Mouse (Mus musculus): ENCODE results near the gene Cic. TPM values are rescaled to one million over a fixed set of nuclear protein-coding genes. Genes with fewer than 3 reads are reported as not detected.
A peak's percentile ranks its signal among the peaks of the same experiment; 100 is the strongest.

The Cic gene
- polyA plus RNA-seq, 1 experiment from 2014 or later: 30.8 TPM

DNA sequence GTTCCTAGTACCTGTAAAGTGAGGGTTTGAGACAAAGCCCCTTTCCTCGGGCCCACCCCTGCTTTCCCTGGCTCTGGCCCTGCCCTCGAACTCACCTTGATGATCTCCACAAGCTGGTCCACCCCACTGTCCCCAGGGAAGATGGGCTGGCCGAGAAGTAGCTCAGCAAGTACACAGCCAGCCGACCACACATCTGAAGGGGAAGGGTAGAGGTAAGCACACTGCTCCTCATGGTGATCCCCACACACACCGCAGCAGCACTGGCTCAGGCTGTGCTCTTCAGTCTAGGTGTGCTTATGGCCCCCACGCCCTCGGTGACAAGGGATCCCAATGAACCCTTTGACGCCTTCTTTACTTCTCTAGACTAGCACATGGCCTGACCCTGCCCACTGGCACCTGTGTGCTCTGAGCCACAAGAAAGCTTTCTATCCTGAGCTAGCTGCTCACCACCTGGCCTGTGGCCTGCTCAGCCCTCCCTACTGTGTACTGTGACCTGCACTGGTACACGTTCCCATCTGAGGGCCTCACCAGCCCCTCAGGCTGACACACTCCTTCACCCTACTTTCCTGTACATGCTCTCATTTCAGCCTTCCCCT is 36.7 kb upstream of the Cic start:
- H3K9ac ChIP-seq (replicated peaks; ENCODE audit: low read length): no peak overlapping the region
- H3K4me2 ChIP-seq (replicated peaks; ENCODE audit: low read depth, low read length): no peak overlapping the region
- WGBS: 84% methylated on average over 9 of the region's 9 CpGs
- peaks cover 76% of the 10 kb centered on the region for H3K36me3 ChIP-seq (ENCODE audit: insufficient read depth, low read length)
- ATAC-seq (ENCODE audit: low FRiP score, low TSS enrichment): no peak
- H3K4me1 ChIP-seq (ENCODE audit: insufficient read depth, low read length): peaks cover 6% of the 10 kb centered on the region; the same call in 1 of the 2 replicates
- H3K27ac ChIP-seq (ENCODE audit: low read length): no peak overlapping the region
- no peak overlapping the region for H3K4me3 ChIP-seq (ENCODE audit: low read length)
- H3K27me3 ChIP-seq (ENCODE audit: insufficient read depth, low read length): no peaks in the 10 kb centered on the region
- no peaks in the 10 kb centered on the region for H3K9me3 ChIP-seq (ENCODE audit: low read length)

- no peak overlapping the region for H3K4me3 ChIP-seq (ENCODE audit: low read length)
- WGBS: 58% methylated on average over 5 of the region's 5 CpGs
- H3K27me3 ChIP-seq (ENCODE audit: insufficient read depth, low read length): no peaks in the 10 kb centered on the region
- H3K36me3 ChIP-seq (ENCODE audit: insufficient read depth, low read length): peaks cover 62% of the 10 kb centered on the region
- no peak overlapping the region for H3K9ac ChIP-seq (replicated peaks; ENCODE audit: low read length)
- no peak overlapping the region for H3K4me2 ChIP-seq (replicated peaks; ENCODE audit: low read depth, low read length)
- no peak for ATAC-seq (ENCODE audit: low FRiP score, low TSS enrichment)
- peaks cover 18% of the 10 kb centered on the region for H3K4me1 ChIP-seq (ENCODE audit: insufficient read depth, low read length)
- no peak overlapping the region for H3K27ac ChIP-seq (ENCODE audit: low read length)
- no peaks in the 10 kb centered on the region for H3K9me3 ChIP-seq (ENCODE audit: low read length)
Observed at GRCm38 (mm10) chr7:25232101-25232648, 35.3 kb upstream of the Cic start.

DNA sequence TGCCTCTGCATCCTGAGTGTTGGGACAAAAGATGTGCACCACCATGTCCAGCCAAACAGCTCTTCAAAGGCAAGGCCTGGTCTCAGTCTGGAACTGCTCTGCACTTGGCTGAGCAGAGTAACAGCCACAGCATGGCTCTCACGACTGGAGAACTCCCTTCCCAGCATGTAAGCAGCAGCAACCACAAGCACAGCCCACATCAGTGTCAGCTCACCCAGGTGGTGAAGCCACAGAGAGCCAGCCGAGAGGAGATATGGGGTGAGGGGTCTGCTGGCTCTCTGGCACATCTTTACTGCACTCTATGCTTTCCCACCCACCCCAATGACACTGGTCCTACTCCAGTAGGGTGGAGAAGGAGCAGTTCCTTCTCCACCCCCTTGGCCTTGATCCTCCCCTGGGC is 34.4 kb upstream of the Cic start:
- H3K4me2 ChIP-seq (replicated peaks; ENCODE audit: low read depth, low read length): no peak overlapping the region
- no peak overlapping the region for H3K9ac ChIP-seq (replicated peaks; ENCODE audit: low read length)
- H3K27me3 ChIP-seq (ENCODE audit: insufficient read depth, low read length): no peaks in the 10 kb centered on the region
- no peak overlapping the region for H3K4me3 ChIP-seq (ENCODE audit: low read length)
- 74% methylated on average over 2 of the region's 2 CpGs for WGBS
- no peak for ATAC-seq (ENCODE audit: low FRiP score, low TSS enrichment)
- peaks cover 53% of the 10 kb centered on the region for H3K36me3 ChIP-seq (ENCODE audit: insufficient read depth, low read length)
- no peak overlapping the region for H3K27ac ChIP-seq (ENCODE audit: low read length)
- peaks cover 18% of the 10 kb centered on the region for H3K4me1 ChIP-seq (ENCODE audit: insufficient read depth, low read length)
- no peaks in the 10 kb centered on the region for H3K9me3 ChIP-seq (ENCODE audit: low read length)

DNA sequence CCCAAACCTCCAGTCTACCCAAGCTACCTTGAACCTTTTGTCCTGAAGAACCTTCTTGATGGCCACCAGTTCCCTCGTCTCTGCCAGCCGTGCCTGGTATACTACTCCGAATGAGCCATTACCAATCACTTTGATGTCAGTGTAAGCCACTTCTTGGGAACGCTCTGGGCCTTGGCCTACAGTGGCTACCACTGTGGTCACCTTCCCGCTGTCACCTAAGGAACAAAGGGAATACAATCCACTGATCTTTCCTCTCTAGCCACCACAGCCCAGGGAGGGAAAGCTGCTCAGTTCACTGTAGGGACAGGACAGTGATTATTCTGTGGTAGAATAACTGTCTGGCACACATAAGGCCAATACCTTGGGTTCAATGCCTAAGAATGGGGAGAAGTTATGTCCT is 32.0 kb upstream of the Cic start:
- ATAC-seq (ENCODE audit: low FRiP score, low TSS enrichment): no peak
- no peaks in the 10 kb centered on the region for H3K27me3 ChIP-seq (ENCODE audit: insufficient read depth, low read length)
- H3K9me3 ChIP-seq (ENCODE audit: low read length): no peaks in the 10 kb centered on the region
- WGBS: 87% methylated on average over 5 of the region's 5 CpGs
- no peak overlapping the region for H3K4me2 ChIP-seq (replicated peaks; ENCODE audit: low read depth, low read length)
- H3K4me1 ChIP-seq (ENCODE audit: insufficient read depth, low read length): peaks cover 22% of the 10 kb centered on the region
- no peak overlapping the region for H3K9ac ChIP-seq (replicated peaks; ENCODE audit: low read length)
- H3K36me3 ChIP-seq (ENCODE audit: insufficient read depth, low read length): peaks cover 30% of the 10 kb centered on the region
- no peak overlapping the region for H3K4me3 ChIP-seq (ENCODE audit: low read length)
- no peak overlapping the region for H3K27ac ChIP-seq (ENCODE audit: low read length)

- Histone ChIP-seq H3K9ac (replicated peaks; ENCODE audit: low read length) (peak within 1 kb of the TSS; percentile 95), H3K4me1 (ENCODE audit: insufficient read depth, low read length) (peaks cover 22% of the 10 kb centered on the region), H3K36me3 (ENCODE audit: insufficient read depth, low read length) (peaks cover 18% of the 10 kb centered on the region), H3K9me3 (ENCODE audit: low read length) (no peaks in the 10 kb centered on the region), H3K4me3 (ENCODE audit: low read length) (peak within 1 kb of the TSS; percentile 82), H3K27me3 (ENCODE audit: insufficient read depth, low read length) (no peaks in the 10 kb centered on the region), H3K27ac (ENCODE audit: low read length) (peak within 1 kb of the TSS; percentile 80), H3K4me2 (replicated peaks; ENCODE audit: low read depth, low read length) (peak within 1 kb of the TSS; percentile 80)
- WGBS: under 1% methylated on average over 62 of the region's 76 CpGs
- ATAC-seq (ENCODE audit: low FRiP score, low TSS enrichment): peak; percentile 81
Observed at GRCm38 (mm10) chr7:25237249-25238014, 30.1 kb upstream of the Cic start, which contains the start of gene Gsk3a. Gene Gsk3a (minus strand): TSS chr7:25237851.

DNA sequence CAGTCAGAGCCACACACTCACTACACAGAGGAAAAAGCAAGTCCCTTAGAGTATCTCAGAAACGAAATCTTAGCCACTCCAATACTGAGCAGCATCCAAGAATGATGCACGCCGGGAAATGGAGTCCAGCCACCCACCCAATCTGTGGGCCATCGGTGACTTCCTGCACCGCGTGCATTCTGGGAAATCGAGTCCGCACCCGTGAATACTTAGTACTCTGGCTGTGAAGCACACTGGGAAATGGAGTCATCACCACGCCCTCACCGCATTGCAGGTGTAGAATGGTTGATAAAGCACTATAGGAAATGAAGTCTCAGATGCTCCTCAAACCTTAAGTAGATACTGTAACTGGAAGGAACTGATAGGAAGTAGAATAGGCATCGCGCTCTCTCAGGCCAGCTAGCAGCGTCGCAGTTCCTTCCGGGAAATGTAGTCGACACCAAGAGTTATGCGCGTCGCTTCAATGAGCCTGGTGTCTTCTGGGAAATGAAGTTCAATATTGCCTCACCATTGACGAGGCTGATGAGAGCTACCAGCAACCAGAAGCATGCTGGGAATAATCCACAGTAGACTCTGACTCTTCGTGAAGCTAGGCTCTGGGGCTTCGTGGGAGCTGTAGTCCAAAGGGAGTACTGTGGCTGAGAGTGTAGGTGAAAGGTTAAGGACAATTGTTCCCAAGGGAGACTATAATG is 29.3 kb upstream of the Cic start:
- peak overlapping the region; percentile 80 for H3K4me2 ChIP-seq (replicated peaks; ENCODE audit: low read depth, low read length)
- peak overlapping the region; percentile 95 for H3K9ac ChIP-seq (replicated peaks; ENCODE audit: low read length)

DNA sequence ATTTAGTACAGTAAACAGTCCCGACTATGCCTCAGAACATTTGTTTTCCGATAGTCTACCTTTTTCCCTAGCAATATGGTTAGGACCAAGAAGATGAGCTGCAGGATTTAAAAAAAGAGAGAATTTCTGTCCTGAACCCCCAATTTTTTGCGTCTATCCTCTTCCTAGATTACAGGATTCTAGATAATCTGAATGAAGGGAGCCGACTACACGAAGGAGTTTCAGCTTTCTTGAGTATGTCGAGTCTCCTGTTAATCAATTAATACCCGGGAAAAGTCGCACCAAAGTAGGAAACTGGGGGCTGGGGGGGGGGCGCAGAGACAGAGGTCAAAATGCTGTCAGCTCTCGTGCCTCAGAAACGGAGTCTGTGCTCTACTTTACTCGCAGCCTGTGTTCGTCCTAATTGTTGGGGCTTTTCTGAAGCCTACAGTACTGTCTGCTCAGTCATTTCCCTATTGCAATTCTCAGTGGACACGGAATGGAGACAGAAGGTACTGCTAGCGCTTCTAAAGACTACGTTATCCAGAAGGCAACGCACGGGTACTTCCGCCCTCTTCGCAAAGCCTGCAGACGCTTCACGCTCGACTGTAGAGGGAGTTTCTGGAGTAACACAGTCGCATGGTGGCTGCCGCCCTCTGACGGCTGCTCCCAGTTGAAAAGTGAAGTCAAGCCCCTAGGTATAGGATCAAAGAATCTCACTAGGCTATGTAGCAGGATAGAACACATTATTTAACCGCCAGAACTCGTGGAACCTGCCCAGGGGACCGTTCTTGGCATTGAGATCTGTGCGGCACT is 28.5 kb upstream of the Cic start:
- Histone ChIP-seq H3K4me2 (replicated peaks; ENCODE audit: low read depth, low read length) (peak overlapping the region; percentile 80), H3K27ac (ENCODE audit: low read length) (peak overlapping the region; percentile 80), H3K9me3 (ENCODE audit: low read length) (no peaks in the 10 kb centered on the region), H3K4me1 (ENCODE audit: insufficient read depth, low read length) (peaks cover 22% of the 10 kb centered on the region), H3K27me3 (ENCODE audit: insufficient read depth, low read length) (no peaks in the 10 kb centered on the region), H3K4me3 (ENCODE audit: low read length) (peak overlapping the region; percentile 82), H3K36me3 (ENCODE audit: insufficient read depth, low read length) (peaks cover 18% of the 10 kb centered on the region), H3K9ac (replicated peaks; ENCODE audit: low read length) (peak overlapping the region; percentile 57)
- 3% methylated on average over 30 of the region's 30 CpGs for WGBS
- ATAC-seq (ENCODE audit: low FRiP score, low TSS enrichment): peak; percentile 60

More for the DNA sequence above, 29.3 kb upstream of the Cic start:
- ATAC-seq (ENCODE audit: low FRiP score, low TSS enrichment): peak; percentile 91
- Histone ChIP-seq H3K4me1 (ENCODE audit: insufficient read depth, low read length) (peaks cover 22% of the 10 kb centered on the region), H3K27me3 (ENCODE audit: insufficient read depth, low read length) (no peaks in the 10 kb centered on the region), H3K9me3 (ENCODE audit: low read length) (no peaks in the 10 kb centered on the region), H3K4me3 (ENCODE audit: low read length) (peak overlapping the region; percentile 82), H3K36me3 (ENCODE audit: insufficient read depth, low read length) (peaks cover 19% of the 10 kb centered on the region), H3K27ac (ENCODE audit: low read length) (peak overlapping the region; percentile 80)
- WGBS: under 1% methylated on average over 23 of the region's 23 CpGs

DNA sequence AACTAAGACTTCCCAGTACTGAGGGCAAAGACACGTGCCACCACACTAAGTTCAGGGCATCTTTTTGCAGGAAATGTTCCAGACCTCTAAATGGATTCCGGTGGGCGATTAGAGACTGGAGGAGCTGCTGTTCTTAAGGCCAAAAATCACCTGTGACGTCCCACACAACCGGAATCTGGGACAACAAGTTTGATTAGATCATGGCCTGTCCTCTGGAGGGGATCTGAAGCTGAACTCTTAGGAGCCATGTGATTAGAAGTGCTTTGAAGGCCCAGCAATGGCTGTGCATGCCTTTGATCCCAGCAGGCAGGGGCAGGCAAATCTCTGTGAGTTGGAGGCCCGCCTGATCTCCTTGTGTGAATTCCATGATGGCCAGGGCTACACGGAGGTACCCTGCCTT is 26.9 kb upstream of the Cic start:
- Histone ChIP-seq H3K9me3 (ENCODE audit: low read length) (no peaks in the 10 kb centered on the region), H3K4me1 (ENCODE audit: insufficient read depth, low read length) (peaks cover 30% of the 10 kb centered on the region), H3K27me3 (ENCODE audit: insufficient read depth, low read length) (no peaks in the 10 kb centered on the region), H3K4me2 (replicated peaks; ENCODE audit: low read depth, low read length) (no peak overlapping the region), H3K4me3 (ENCODE audit: low read length) (no peak overlapping the region), H3K36me3 (ENCODE audit: insufficient read depth, low read length) (peaks cover 34% of the 10 kb centered on the region), H3K27ac (ENCODE audit: low read length) (no peak overlapping the region), H3K9ac (replicated peaks; ENCODE audit: low read length) (no peak overlapping the region)
- WGBS: 58% methylated on average over 7 of the region's 7 CpGs
- no peak for ATAC-seq (ENCODE audit: low FRiP score, low TSS enrichment)

DNA sequence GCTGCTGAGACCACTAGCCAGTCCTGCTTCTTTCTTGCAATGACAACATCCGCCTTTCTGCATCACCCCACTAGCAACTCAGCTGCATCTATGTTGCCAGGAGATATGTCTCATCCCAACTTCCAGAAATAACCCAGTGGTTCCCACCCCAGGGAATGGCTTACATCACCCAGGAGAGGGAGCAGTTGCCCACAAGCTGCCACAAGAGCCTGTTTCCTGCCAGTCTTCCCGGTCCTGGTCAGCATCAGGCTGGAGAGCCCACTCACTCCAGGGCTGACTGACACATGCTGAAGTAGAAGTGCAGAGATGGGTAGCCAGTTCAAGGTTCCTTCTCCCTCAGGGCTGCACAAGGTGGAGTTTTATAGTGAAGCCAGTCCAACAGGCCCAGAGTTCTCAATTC is 26.4 kb upstream of the Cic start:
- no peak for ATAC-seq (ENCODE audit: low FRiP score, low TSS enrichment)
- Histone ChIP-seq H3K27ac (ENCODE audit: low read length) (no peak overlapping the region), H3K9me3 (ENCODE audit: low read length) (no peaks in the 10 kb centered on the region), H3K4me2 (replicated peaks; ENCODE audit: low read depth, low read length) (no peak overlapping the region), H3K9ac (replicated peaks; ENCODE audit: low read length) (no peak overlapping the region), H3K4me3 (ENCODE audit: low read length) (no peak overlapping the region), H3K27me3 (ENCODE audit: insufficient read depth, low read length) (no peaks in the 10 kb centered on the region), H3K36me3 (ENCODE audit: insufficient read depth, low read length) (peaks cover 36% of the 10 kb centered on the region), H3K4me1 (ENCODE audit: insufficient read depth, low read length) (peaks cover 31% of the 10 kb centered on the region)
- WGBS: 22% methylated on average over 2 of the region's 2 CpGs
